Mouse (Mus musculus) heart, adult 2 months (tissue): ENCODE results near the gene Rhox7a. TPM values are rescaled to one million over a fixed set of nuclear protein-coding genes. Genes with fewer than 3 reads are reported as not detected.
"Not testable (repeated sequence)": the region's sequence is repeated elsewhere in the genome, so short reads cannot be mapped to it uniquely, and the experiment has no call there.

ENCODE experiments used
- DNase-seq, 2 experiments: peaks; one replicate each; pipeline ENCODE4 v3.0.0; 2021
- H3K27ac ChIP-seq: fragments of 200-600 bp; 2 replicates; pipeline ENCODE4 v1.8.1; 2022
- H3K27me3 ChIP-seq: fragments of 200-500 bp; 2 replicates; pipeline ENCODE4 v1.6.1; 2012; ENCODE audit warnings: mild to moderate bottlenecking, low read length, inconsistent platforms, mixed read lengths; ENCODE audit not compliant: control insufficient read depth, insufficient read depth
- H3K36me3 ChIP-seq: fragments of 200-500 bp; 2 replicates; pipeline ENCODE4 v1.6.1; 2012; ENCODE audit warnings: low read length, inconsistent platforms; ENCODE audit not compliant: control insufficient read depth, insufficient read depth
- H3K4me1 ChIP-seq: fragments of 200-500 bp; 2 replicates; pipeline ENCODE4 v1.6.1; 2011; ENCODE audit warnings: low read length; ENCODE audit not compliant: control insufficient read depth, insufficient read depth
- H3K4me3 ChIP-seq: fragments of 200-600 bp; 2 replicates; pipeline ENCODE4 v1.8.1; 2022
- H3K79me2 ChIP-seq: fragments of 200-500 bp; replicated peaks from 2 replicates; pipeline ENCODE4 v1.6.1; 2012; ENCODE audit warnings: mild to moderate bottlenecking, inconsistent platforms, low read length, moderate library complexity, mixed read lengths; ENCODE audit not compliant: control insufficient read depth, insufficient read depth
- H3K9ac ChIP-seq: fragments of 200-500 bp; 2 replicates; pipeline ENCODE4 v1.6.1; 2012; ENCODE audit warnings: low read depth, mild to moderate bottlenecking, control low read depth, inconsistent platforms, low read length, mixed read lengths
- CTCF ChIP-seq: fragments of 200-600 bp; IDR thresholded peaks from 2 replicates; pipeline ENCODE4 v1.8.1; 2022; ENCODE audit warnings: antibody characterized with exemption, mild to moderate bottlenecking, moderate library complexity
- EP300 ChIP-seq: fragments of 200-500 bp; IDR thresholded peaks from 2 replicates; pipeline ENCODE4 v1.6.1; 2011; ENCODE audit warnings: low read depth, low read length, control low read depth; ENCODE audit not compliant: insufficient read depth
- POLR2A ChIP-seq: fragments of 200-500 bp; IDR thresholded peaks from 2 replicates; pipeline ENCODE4 v1.6.1; 2011; ENCODE audit warnings: mild to moderate bottlenecking, low read depth, low read length, control low read depth; ENCODE audit not compliant: insufficient read depth
- WGBS: fragments of 180-500 bp; shearing (Covaris S2); methylation state at CpG from one replicate; pipeline ENCODE4 v1.1.7; 2018; 5-methylcytosine and 5-hydroxymethylcytosine counted together
- intact Hi-C: fragments of 180-260 bp; cut with DNase I; formaldehyde crosslinking; loops from one replicate; pipeline ENCODE4 v1.15.1; 2025
- long read RNA-seq: library from polyadenylated mRNA; stranded (forward); transcript quantifications from one replicate; pipeline ENCODE4 v2.0.0, GENCODE M21; 2021
- polyA plus RNA-seq: library from polyadenylated mRNA; depleted of rRNA; stranded (reverse); fragments of >200 nt; gene quantifications from 2 replicates; pipeline ENCODE4 v1.2.3, GENCODE M21; 2012; rRNA removed
- total RNA-seq, 2 experiments: library from RNA; stranded (reverse); gene quantifications; 2 replicates each; pipeline ENCODE4 v1.2.3; 2021

The Rhox7a gene
- total RNA-seq (not detected), polyA plus RNA-seq (not detected in 2 replicates)
- long read RNA-seq, result 0 reads

DNA sequence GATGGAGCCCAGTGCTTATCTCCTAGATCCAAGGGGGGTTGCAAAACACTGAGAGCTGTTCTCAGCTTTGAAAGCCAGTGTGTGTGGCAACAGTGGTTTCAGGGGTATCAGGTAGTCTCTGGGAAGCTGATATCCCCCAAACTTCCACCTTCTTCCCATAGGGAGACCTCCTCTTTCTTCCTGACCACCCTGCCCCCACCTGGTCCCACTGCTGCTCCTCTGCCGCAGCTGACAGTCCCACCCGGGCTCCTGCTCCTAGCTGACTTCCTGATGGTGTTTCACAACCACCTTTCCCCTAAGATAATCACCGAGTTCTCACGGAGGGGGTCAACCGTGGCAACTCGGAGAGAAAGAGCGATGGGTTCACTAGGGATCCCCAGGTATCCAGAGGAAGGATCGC is at the start of gene Rhox7a:
Rhox7a (plus strand) TSS at position 301 of the 400 bp plus-strand sequence.
- H3K9ac ChIP-seq, DNase-seq, H3K36me3 ChIP-seq, H3K79me2 ChIP-seq, H3K27ac ChIP-seq, intact Hi-C loops, H3K27me3 ChIP-seq, H3K4me1 ChIP-seq, H3K4me3 ChIP-seq: not testable (repeated sequence)
- 59% methylated on average over 8 of the region's 8 CpGs for WGBS

DNA sequence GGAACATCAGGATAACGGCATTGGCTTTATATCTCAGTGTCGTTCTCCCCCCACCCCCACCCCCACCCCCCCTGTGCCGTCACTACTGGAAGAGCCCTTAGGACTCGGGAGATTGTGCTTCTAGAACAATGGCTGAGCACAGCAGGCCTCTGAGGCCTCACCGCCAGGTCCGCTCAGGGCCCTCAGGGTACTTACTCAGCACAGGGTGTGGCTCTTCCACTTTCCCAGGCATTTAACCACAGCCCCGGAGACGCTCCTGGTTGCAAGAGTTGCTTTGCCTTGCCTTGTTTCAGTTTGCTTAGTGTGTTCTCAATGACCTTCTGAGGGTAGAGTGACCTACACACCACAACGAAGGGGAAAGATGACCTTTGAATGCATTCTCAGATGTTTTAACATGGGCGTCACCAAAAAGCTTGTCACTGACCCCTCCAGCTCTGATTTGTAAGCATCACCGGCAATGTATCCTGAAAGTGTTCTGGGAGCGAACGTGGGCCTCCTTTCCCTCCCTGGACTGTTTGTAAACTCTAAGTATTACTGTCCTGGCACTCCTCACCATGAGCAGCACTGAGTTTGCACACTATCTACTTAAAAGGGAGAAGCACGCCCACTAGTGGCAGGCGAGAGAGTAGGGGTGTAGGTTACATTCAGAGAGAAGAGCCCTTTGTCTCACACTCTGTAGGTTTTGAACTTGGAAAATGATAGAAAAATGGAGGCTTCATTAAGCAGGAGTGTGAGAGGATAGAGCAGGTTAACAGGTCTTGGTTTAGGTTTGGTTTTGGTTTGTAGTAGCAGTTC is 24.0 kb upstream of the Rhox7a start:
- Histone ChIP-seq H3K4me3 (no peak overlapping the region), H3K79me2 (no peaks in the 10 kb centered on the region), H3K36me3 (no peaks in the 10 kb centered on the region), H3K4me1 (no peaks in the 10 kb centered on the region), H3K9ac (no peak overlapping the region), H3K27ac (no peak overlapping the region), H3K27me3 (no peaks in the 10 kb centered on the region)
- DNase-seq, result no peak
- TF ChIP-seq POLR2A, result no peak
- no peak for TF ChIP-seq EP300
- peak; percentile 20; the same call in 1 of the 2 replicates for TF ChIP-seq CTCF
- WGBS, result 78% methylated on average over 15 of the region's 15 CpGs
- intact Hi-C loops, result no loop called here

DNA sequence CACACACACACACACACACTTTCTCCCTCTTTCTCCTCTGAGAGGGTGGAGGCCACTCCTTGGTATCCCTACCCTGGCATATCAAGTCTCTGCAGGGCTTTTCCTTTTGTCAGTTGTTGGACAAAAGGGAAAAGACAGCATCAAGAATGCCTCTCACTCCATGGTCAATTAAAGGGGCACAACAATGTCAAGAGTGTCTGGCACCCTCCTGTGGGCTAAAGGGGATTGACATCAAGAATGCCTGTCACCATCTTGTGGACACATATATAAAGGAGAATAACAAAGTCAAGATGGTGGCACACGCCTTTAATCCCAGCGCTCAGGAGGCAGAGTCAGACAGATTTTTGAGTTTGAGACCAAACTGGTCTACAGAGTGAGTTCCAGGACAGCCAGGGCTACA is 22.1 kb upstream of the Rhox7a start:
- Histone ChIP-seq H3K36me3 (no peaks in the 10 kb centered on the region), H3K27ac (no peak overlapping the region), H3K4me1 (no peaks in the 10 kb centered on the region), H3K4me3 (no peak overlapping the region), H3K79me2 (no peaks in the 10 kb centered on the region), H3K27me3 (no peaks in the 10 kb centered on the region), H3K9ac (no peak overlapping the region)
- peak; percentile 19; the same call in 1 of the 2 replicates for TF ChIP-seq CTCF
- no peak for TF ChIP-seq EP300
- no peak for TF ChIP-seq POLR2A
- intact Hi-C loops, result no loop called here
- DNase-seq, result no peak
- 73% methylated on average over 2 of the region's 2 CpGs for WGBS

DNA sequence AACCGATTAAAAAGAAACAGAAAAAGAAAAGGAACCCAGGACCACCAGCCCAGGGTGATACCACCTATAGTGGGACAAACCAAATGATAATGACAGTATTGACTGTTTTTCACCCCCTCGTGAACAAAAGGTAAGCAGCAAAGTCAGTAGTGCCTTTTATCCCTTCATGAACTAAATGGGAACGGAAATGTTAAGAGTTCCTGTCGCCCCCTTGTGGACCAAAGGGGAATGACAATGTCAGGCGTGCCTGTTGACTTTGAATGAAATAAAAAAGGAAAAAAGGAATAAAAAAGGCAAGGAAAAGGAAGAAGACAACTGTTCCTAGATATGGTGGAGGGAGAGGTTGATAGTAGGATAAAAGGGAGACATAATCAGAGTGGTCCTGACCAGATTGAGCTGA is 20.3 kb upstream of the Rhox7a start:
- Histone ChIP-seq H3K27me3 (no peaks in the 10 kb centered on the region), H3K79me2 (no peaks in the 10 kb centered on the region), H3K36me3 (no peaks in the 10 kb centered on the region), H3K4me3 (no peak overlapping the region), H3K9ac (no peak overlapping the region), H3K27ac (no peak overlapping the region), H3K4me1 (no peaks in the 10 kb centered on the region)
- peak in 1 of 2 experiments; percentile 38 for DNase-seq
- intact Hi-C loops, result no loop called here
- 27% methylated on average over 5 of the region's 5 CpGs for WGBS
- TF ChIP-seq CTCF (peak; percentile 79), POLR2A (no peak), EP300 (no peak)

DNA sequence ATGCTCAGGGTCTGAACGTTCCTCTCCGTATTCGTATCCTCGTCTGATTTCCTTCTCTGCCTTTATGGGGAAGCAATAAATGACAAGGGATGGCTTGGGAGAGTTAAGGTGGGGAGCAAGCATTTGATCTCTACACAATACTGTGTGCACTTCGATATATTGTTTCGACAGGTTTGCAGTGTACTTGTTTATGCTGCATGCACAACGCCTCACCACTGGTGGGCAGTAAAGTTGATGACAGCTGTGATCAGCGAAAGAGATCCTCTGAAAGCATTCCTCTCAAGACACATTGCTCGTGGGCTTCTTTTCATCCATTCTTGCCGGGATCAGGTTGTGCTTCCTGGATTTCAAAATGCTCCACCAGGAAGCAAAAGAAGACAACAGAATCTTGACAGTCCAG is 15.8 kb upstream of the Rhox7a start:
- Histone ChIP-seq H3K9ac (no peak overlapping the region), H3K27me3 (no peaks in the 10 kb centered on the region), H3K4me3 (no peak overlapping the region), H3K4me1 (no peaks in the 10 kb centered on the region), H3K27ac (no peak overlapping the region), H3K79me2 (no peaks in the 10 kb centered on the region), H3K36me3 (no peaks in the 10 kb centered on the region)
- intact Hi-C loops, result no loop called here
- no peak for DNase-seq
- WGBS, result 71% methylated on average over 10 of the region's 10 CpGs
- TF ChIP-seq EP300 (no peak), CTCF (no peak), POLR2A (no peak)

DNA sequence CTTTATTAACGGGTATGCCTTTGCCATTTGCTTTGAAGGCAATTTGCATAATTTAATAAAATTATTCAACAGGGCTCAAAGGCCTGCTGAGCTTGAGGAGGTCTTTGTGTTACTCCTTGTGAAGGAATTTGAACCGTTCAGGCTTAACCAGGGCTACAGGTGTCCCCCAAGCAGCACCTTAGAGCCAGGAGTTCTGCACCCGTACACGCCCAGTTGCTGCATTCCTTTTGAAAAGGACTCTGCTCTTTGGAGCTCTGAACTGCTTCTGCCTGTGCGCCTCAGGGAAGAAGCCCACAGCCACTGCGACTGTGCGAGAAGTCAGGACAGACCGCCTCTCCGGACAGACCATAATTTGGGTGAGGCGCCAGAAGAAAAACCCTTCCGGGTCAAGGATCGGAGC is 4.9 kb upstream of the Rhox7a start, which contains the start of gene Rhox6:
Rhox6 (plus strand) TSS at position 301 of the 400 bp plus-strand sequence.
- DNase-seq, H3K27ac ChIP-seq, H3K79me2 ChIP-seq, intact Hi-C loops, H3K27me3 ChIP-seq, H3K4me3 ChIP-seq, H3K9ac ChIP-seq, H3K4me1 ChIP-seq, H3K36me3 ChIP-seq: not testable (repeated sequence)
- 82% methylated on average over 4 of the region's 12 CpGs for WGBS
